Mouse (Mus musculus) right cerebral cortex, postnatal 4 days (tissue): Measurements from ENCODE around the gene Zc3hav1.

Source experiments
- DNase-seq: peaks from one replicate; pipeline ENCODE4 v3.0.0-alpha.2; 2022

The Zc3hav1 gene

DNA sequence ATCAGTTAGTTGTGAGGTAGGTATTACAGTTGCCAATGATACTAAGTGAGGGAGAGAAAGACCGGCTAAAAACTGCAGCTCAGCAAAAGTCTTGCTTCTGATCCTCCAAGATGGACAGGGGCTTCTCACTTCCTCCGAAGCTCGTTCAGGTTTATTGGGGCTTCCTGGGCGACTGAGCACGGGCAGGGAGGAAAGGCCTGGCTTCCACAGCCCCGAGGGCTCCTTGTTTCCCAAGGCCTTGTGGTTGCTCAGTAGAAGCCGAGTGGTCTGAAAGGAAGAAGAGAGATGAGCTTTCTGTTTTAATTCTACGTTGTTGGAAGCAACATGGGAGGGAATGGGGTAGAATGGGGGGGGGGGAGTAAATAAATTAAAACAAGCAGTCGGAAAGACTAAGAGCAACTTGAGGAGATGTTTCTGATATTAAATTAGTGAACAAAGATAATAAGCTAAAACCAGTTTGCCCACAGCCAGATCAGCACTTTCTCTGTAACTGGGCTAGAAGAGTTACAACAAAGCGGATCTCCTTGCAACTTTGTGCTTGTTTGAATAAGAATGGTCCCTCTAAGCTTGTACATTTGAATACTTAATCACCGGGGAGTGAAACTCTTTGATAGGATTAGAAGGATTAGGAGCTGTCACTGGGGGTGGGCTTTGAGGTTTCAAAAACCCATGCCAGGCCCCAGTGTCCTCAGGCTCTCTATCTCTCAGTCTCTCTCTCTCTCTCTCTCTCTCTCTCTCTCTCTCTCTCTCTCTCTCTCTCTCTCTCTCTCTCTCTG is 61.3 kb downstream of the Zc3hav1 start:
- no peak for DNase-seq

DNA sequence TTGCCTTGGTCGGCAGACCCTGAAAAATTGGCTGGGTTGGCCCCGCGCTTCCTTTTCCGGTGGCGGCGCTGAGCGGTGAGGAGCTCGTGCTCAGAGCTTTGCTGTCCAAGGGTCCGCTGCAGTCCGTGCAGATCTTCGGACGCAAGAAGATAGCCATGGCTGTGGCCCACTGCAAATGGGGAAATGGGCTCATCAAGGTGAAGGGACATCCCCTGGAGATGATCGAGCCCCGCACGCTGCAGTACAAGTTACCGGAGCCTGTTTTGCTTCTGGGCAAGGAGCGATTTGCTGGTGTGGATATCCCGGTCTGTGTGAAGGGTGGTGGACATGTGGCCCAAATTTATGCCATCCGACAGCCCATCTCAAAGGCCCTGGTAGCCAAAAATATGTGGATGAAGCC is 70.0 kb downstream of the Zc3hav1 start:
- no peak for DNase-seq

DNA sequence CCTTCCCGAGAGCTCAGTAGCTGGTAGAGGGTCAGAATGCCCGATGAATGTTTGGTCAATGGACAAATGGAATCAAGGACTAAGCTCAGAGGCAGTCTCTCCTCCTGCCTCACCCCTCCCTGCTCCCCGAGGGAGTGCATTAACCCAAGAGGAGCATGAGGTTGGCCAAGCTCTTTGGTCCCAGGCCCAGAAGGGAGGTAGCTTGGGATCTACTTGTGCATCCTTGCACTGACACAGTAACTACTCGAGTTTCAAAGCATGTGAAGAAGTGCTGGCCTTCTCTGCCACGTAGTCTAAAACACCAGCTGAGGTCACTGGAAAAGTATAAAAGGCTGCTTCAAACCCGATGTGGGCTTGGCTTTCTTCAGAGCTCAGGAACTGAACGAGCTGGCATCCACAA is 89.9 kb downstream of the Zc3hav1 start:
- DNase-seq, result no peak

DNA sequence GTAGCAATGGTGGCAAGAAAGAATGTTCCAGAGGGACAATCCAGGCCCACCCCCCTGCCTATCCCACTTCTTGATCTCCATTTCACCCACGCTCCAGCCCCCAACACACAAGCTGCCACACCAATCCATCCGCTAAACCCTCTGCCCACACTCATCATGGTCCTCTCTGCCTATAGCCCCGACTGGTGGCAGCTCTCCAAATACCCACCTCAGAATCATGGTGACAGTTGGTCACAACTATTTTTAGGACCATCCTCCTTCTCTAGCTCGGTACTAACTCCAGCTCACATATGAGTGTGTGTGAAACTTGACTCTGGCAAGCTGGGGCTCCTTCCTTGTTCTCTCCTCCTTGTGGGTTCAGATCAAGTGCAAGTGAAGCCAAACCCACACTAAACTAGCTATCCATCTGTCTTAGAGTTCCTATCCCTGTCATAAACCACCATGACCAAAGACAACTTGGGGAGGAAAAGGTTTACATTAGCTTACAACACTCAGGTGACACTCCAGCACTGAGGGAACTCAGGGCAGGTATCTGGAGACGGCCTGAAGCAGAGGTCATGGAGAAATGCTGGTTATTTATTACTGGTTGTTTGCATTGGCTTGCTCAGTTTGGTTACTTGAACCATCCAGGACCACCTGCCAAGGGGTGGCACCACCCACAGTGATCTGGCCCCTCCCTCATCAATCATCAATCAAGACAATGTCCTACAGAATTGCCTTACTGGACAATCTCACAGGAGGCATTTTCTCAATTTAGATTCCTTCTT is 90.8 kb downstream of the Zc3hav1 start:
- DNase-seq, result no peak

DNA sequence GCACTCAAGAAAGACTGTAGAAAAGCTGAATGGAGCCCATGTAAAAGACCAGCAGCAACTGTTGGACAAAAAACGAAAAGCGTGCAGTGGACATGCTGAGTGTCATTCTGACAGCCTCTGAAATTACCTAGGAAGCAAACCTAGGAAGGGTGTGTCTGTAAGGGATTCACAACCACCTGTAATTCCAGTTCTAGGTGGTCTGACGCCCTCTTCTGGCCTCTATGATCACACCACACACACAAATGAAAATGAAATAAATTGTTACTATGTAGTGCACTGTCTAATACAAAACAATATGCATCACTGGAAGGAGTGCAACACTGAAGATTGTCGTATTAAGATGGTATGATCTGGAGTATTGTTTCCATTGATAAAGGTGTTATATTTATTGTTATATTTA is 92.5 kb downstream of the Zc3hav1 start:
- no peak for DNase-seq

DNA sequence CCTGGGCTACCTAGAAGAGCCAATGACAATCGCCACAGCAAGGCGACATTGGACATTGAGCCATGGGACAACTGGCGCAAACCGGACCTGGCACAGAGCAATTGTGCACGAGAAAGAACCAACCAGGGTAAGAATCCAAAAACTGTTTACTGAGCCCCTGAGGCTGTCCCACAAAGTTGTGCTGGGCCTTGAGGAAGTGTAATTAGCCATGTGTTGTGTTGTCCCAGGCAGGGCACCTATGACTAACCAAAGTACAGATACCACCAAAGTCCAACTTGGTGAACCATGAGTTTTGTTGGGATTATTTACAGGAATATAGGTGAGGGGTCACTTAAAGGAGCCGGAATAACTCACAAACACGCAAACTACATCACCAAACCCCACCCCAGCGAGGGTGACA is 96.9 kb downstream of the Zc3hav1 start:
- DNase-seq, result no peak

DNA sequence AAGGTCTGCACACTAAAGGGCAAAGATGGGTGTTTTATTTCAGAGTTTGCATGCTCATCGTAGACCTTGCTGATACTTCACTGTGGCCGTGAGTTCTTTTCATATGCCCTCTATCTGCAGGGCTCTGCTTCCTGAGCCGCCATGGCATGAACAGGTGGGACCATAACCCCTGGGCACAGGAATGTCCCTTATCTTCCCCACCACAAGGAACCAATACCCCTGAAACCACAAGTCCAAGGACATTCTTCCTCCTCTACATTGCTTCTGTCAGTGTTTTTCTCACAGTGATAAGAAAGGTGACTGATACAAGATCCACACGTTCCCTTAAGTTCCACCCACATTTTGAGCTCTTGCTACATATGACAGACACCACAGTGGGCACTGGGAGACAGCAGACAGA is 97.6 kb downstream of the Zc3hav1 start:
- no peak for DNase-seq

DNA sequence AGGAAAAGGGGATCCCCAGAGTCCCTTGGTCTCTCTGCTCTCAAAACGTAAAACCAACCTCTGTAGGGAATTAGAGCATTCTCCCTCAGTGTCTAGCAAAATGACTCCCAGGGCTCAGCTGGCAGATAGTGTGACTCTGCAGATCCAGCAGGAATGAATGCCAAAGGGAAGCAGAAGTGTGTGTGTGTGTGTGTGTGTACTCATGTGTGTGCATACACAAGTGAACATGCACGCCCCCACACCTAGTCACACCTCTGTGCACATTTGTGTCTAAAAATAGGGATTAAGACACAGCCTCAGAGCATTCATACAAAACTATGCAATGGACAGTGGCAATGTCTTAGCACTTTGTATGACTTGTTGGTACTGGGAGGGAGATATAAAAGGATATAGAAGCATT is 98.6 kb downstream of the Zc3hav1 start:
- DNase-seq, result no peak
